Mouse (Mus musculus) G1E (cell line): ENCODE data around the gene Elf5. TPM values are rescaled to one million over a fixed set of nuclear protein-coding genes. Genes with fewer than 3 reads are reported as not detected.
A peak's percentile ranks its signal among the peaks of the same experiment; 100 is the strongest.

Experiments
- ATAC-seq: 2 replicates; pipeline ENCODE4 v1.8.0; 2016; ENCODE audit warnings: mild to moderate bottlenecking; ENCODE audit not compliant: insufficient number of reproducible peaks, poor library complexity, low FRiP score, severe bottlenecking; ENCODE audit errors: extremely low read depth
- DNase-seq: peaks from one replicate; pipeline ENCODE4 v3.0.0; 2012; ENCODE audit warnings: low spot score
- H3K27me3 ChIP-seq: 2 replicates; pipeline ENCODE4 v1.6.1; 2012; ENCODE audit warnings: mild to moderate bottlenecking, low read length, inconsistent platforms; ENCODE audit not compliant: insufficient read depth
- H3K36me3 ChIP-seq: replicated peaks from 2 replicates; pipeline ENCODE3; 2012; ENCODE audit warnings: mild to moderate bottlenecking, inconsistent platforms
- H3K4me1 ChIP-seq: 2 replicates; pipeline ENCODE4 v1.6.1; 2012; ENCODE audit warnings: low read depth, low read length, inconsistent platforms, mixed read lengths; ENCODE audit not compliant: insufficient read depth
- H3K4me3 ChIP-seq: 2 replicates; pipeline ENCODE4 v1.5.1; 2012; ENCODE audit warnings: low read depth, mild to moderate bottlenecking, inconsistent platforms, low read length, moderate library complexity, mixed read lengths
- H3K9me3 ChIP-seq: replicated peaks from 2 replicates; pipeline ENCODE4 v1.6.1; 2012; ENCODE audit warnings: inconsistent platforms
- CTCF ChIP-seq: IDR thresholded peaks from 2 replicates; pipeline ENCODE4 v1.5.1; 2012; ENCODE audit warnings: low read depth, low read length, inconsistent platforms, mixed read lengths
- GATA1 ChIP-seq: IDR thresholded peaks from 2 replicates; pipeline ENCODE4 v1.6.1; 2012; ENCODE audit warnings: borderline replicate concordance, low read length, inconsistent platforms, mixed read lengths
- GATA2 ChIP-seq: IDR thresholded peaks from 2 replicates; pipeline ENCODE4 v1.6.1; 2012; ENCODE audit warnings: low read depth, low read length, inconsistent platforms, borderline replicate concordance
- POLR2AphosphoS5 ChIP-seq: IDR thresholded peaks from 2 replicates; pipeline ENCODE4 v1.6.1; 2012; ENCODE audit warnings: low read depth, low read length, inconsistent platforms; ENCODE audit not compliant: insufficient replicate concordance
- TAL1 ChIP-seq: conservative IDR thresholded peaks from 2 replicates; pipeline ENCODE4 v1.6.1; 2012; ENCODE audit warnings: low read depth, low read length, inconsistent platforms, mixed read lengths
- polyA plus RNA-seq: library from polyadenylated mRNA; stranded (reverse); fragments of >175 nt; gene quantifications from 2 replicates; pipeline ENCODE4 v1.2.3, GENCODE M21; 2012
- total RNA-seq, 2 experiments: library from RNA; stranded (forward) in 1 of 2; stranded (reverse) in 1 of 2; fragments of 200-1000 nt in 1 of 2; fragments of >200 nt in 1 of 2; fragmentation: Nextera tagmentation in 1 of 2; gene quantifications; 2 replicates each; pipeline ENCODE4 v1.2.3; 2014 to 2017

Elf5 gene
- total and polyA plus RNA-seq, 3 experiments, result 0.11 TPM; not detected in 2

DNA sequence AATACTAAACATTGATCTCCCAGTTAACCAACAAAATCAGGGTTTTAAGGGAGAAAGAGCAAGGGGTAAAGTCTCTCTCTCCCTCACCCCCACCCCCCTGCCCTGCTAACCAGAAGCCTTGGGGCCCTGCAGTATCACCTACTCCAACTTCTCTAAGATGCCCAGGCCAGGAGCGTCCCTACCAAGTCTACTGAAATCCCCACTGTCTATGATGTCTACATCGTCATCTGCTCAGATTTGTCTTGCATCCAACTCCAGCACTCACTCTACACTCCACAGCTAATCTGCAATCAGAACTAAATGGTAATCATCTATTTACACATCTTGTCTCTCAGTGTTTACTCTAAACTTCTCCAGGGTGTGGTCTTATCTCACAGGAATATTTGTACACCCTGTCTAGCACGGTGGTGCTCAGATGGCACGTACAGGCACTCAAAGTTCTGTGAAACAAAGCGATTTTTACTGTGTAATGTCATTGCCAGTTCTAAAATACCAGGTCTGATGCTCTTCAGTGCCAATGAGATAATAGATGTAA, 72.6 kb downstream of the Elf5 start:
- peaks cover 55% of the 10 kb centered on the region for H3K4me1 ChIP-seq
- no peaks in the 10 kb centered on the region for H3K9me3 ChIP-seq
- DNase-seq (no peak), ATAC-seq (no peak)
- H3K4me3 ChIP-seq, result peak overlapping the region; percentile 95
- TF ChIP-seq TAL1 (no peak), GATA1 (no peak), GATA2 (no peak), CTCF (no peak), POLR2AphosphoS5 (no peak)
- peaks cover 3% of the 10 kb centered on the region; the same call in 1 of the 2 replicates for H3K27me3 ChIP-seq
- peaks cover 24% of the 10 kb centered on the region for H3K36me3 ChIP-seq

DNA sequence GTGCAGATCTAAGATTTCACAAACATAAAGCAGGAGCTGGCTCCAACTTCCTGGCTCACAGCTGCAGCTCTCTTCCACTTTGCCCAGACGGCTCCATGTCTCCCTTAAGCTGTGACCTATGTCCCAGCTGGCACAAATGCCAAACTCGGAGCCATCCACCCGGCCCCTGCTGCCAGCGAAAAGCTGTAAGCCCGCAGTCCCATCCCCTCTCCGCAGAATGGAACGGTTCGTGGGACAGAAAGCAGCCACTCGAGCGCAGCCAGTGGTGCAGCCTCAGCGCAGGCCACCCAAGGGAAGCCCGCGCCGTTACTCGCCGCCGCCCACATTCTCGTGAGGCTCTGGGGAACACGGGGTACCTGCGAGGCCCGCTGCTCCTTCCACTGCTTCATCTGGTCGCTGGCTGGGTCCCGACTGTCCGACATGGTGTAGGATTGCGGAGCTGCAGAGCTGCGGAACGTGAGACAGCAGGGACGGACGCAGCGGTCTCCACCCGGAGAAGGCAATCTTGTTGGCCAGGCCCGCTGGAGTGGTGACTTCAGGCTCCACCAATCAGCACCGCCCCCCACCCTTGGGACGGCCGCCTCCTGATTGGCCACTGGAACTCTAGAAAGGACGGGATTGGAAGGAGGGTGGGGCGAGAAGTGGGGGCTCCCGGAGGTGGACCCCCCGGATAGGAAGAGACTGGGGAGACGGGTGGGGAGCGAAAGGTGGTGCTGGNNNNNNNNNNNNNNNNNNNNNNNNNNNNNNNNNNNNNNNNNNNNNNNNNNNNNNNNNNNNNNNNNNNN, 73.3 kb downstream of the Elf5 start, which contains the start of gene Cat:
Gene Cat (minus strand): TSS at position 544 of the 785 bp plus-strand sequence.
- TF ChIP-seq GATA2 (no peak), GATA1 (no peak), CTCF (no peak), TAL1 (no peak), POLR2AphosphoS5 (no peak)
- ATAC-seq, result peak; percentile 89
- Histone ChIP-seq H3K27me3 (peaks cover 3% of the 10 kb centered on the region; the same call in 1 of the 2 replicates), H3K4me3 (peak within 1 kb of the TSS; percentile 95), H3K36me3 (peaks cover 20% of the 10 kb centered on the region), H3K4me1 (peaks cover 49% of the 10 kb centered on the region), H3K9me3 (no peaks in the 10 kb centered on the region)
- peak; percentile 99 for DNase-seq

DNA sequence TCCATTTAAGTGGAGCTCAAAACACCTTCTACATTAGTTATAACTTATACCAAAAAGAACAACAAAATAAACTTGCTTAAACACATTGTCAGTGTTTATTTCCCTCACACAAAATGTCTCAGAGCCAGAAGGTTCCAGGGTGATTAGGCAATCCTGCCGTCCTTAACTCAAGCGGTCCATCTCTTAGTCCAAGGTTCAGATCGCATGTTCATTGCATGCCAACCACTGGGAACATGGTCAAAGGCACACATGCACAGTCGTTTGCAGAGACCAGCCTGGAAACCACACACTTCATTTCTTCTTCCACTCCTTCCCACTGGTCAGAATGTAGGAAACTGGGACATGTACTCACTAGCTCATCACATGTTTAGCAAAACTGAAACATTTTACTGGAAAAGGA, 81.0 kb downstream of the Elf5 start:
- ATAC-seq, result no peak

DNA sequence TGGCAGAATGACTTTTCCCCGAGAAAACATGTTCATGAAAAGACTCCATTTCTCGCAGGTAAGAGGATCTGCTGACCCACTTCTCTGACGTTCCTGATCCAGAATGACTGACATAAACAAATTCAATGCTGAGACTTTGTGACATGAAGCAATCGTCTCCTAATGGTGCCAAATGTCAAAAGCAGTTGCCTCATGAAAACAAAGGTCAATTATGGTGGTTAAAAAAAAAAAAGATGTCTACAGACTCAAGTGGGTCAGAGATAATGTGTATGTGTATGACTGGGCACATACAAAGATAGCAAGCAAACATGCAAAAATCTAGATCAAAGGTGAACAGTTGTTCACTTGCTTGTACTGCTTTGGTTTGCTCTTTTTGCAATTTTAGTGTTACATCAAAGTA, 82.3 kb downstream of the Elf5 start:
- H3K4me1 ChIP-seq, result no peaks in the 10 kb centered on the region; the same call in 1 of the 2 replicates
- no peaks in the 10 kb centered on the region for H3K9me3 ChIP-seq
- ATAC-seq (no peak), DNase-seq (no peak)
- no peak overlapping the region for H3K4me3 ChIP-seq
- TF ChIP-seq CTCF, result no peak
- no peak for TF ChIP-seq GATA1
- TF ChIP-seq TAL1, result no peak
- TF ChIP-seq POLR2AphosphoS5, result no peak
- TF ChIP-seq GATA2, result no peak
- H3K27me3 ChIP-seq, result peaks cover 9% of the 10 kb centered on the region; the same call in 1 of the 2 replicates
- no peaks in the 10 kb centered on the region for H3K36me3 ChIP-seq

More for the DNA sequence above, 81.0 kb downstream of the Elf5 start:
- Histone ChIP-seq H3K4me1 (peaks cover under 1% of the 10 kb centered on the region), H3K4me3 (no peak overlapping the region), H3K9me3 (no peaks in the 10 kb centered on the region), H3K27me3 (peaks cover 10% of the 10 kb centered on the region; the same call in 1 of the 2 replicates), H3K36me3 (no peaks in the 10 kb centered on the region)
- no peak for DNase-seq
- TF ChIP-seq CTCF (no peak), GATA1 (no peak), TAL1 (no peak), POLR2AphosphoS5 (no peak)

DNA sequence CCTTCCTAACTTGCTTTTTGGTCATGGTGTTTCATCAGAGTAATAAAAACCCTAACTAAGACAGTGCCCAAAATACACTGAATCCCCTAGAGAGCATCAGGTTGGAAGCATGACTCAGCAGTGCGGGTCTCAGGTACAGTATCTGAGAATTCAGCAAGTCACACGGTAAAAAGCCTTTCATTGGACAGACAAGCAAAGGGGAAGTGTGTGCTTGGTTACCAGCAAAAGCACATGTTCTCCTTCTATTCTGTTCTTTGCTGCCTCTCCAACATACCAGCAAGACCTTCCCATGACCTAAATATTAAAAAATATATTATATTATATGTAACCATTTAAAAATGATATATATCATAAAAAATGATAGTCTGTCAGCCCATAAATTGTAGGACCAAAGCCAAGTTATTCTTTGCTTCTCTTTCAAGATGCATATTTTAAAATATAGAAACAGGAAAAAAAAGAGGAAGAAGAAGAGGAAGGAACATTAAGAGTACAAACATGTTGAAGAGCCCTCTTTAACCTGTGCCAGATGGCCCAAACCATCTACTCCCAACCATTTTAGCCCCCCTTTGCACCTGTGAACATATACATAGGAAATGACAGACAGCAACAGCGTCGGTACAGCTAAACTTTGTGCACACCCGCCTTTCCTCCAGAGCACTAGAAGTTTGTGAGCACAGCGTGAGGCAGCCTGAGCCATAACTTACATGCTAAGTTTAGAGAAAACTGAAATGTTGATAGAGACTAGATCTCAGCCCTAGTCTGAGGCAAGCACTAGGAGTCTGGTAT, 84.3 kb downstream of the Elf5 start:
- TF ChIP-seq GATA1 (no peak), TAL1 (no peak), GATA2 (no peak), POLR2AphosphoS5 (no peak), CTCF (no peak)
- Histone ChIP-seq H3K27me3 (peaks cover 9% of the 10 kb centered on the region; the same call in 1 of the 2 replicates), H3K4me3 (no peak overlapping the region), H3K9me3 (no peaks in the 10 kb centered on the region), H3K36me3 (no peaks in the 10 kb centered on the region), H3K4me1 (no peaks in the 10 kb centered on the region; the same call in 1 of the 2 replicates)
- no peak for DNase-seq
- ATAC-seq, result no peak; the same call in 1 of the 2 replicates

Other genes starting within 250 kb of the Elf5 start
- gene Ehf, start 108.4 kb upstream of the Elf5 start, total RNA-seq (2014; fragmentation: Nextera tagmentation), result 15.6 and 21.1 TPM in 2 replicates
- gene Ehf, start 108.4 kb upstream of the Elf5 start, total RNA-seq (2017), result 0.64 and 0.98 TPM in 2 replicates
- 0.14 and 0.15 TPM in 2 replicates for gene Ehf, start 108.4 kb upstream of the Elf5 start, polyA plus RNA-seq
- gene Cat, start 73.5 kb downstream of the Elf5 start, total RNA-seq (2014; fragmentation: Nextera tagmentation), result 325 and 382 TPM in 2 replicates
- gene Cat, start 73.5 kb downstream of the Elf5 start, total RNA-seq (2017), result 114 and 122 TPM in 2 replicates
- gene Cat, start 73.5 kb downstream of the Elf5 start, polyA plus RNA-seq, result 135 and 144 TPM in 2 replicates
- gene Abtb2, start 154.6 kb downstream of the Elf5 start, total RNA-seq (2014; fragmentation: Nextera tagmentation), result not detected in 2 replicates
- gene Abtb2, start 154.6 kb downstream of the Elf5 start, total RNA-seq (2017), result 0.05 TPM in 1 of 2 replicates, not detected in the other
- gene Abtb2, start 154.6 kb downstream of the Elf5 start, polyA plus RNA-seq, result not detected in 2 replicates